Comparison of ENCODE assay signal across 2 mouse cellular contexts in the genomic region with DNA sequence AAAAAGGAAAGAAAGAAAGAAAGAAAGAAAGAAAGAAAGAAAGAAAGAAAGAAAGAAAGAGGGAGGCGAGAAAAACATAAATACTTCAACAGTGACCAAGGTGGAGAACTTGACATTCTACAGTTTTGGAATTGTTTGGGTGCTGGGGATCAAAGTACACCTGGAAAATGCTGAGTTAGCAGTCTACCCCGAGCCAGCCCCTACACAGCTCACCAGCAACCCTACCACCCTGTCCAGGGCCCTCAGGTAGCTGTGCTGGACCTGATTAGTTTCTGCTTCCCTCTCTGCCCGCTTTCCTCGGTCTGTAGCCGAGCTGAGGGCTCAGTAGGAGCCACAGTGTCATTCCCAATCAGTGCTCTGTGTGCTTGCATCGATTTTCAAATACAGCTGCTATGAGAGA.
TF ChIP-seq lines count a peak whose summit lies in the region.

No protein-coding gene starts in this region.

TF ChIP-seq in CH12.LX, 34 proteins besides CTCF, POLR2A, EP300 and RAD21:
- TF ChIP-seq ZC3H11A (IDR thresholded peaks at IDR 0.05; ENCODE audit: low read depth, low read length) (no peak), MAFK (IDR thresholded peaks at IDR 0.05; ENCODE audit: insufficient replicate concordance, low read length) (0 out of 2 replicates have a peak, but pooled peaks have one; percentile 48)
TF ChIP-seq in CH12.LX: peak in this region for 1.

TF ChIP-seq in MEL, 35 proteins besides CTCF, POLR2A, EP300 and RAD21:
- TF ChIP-seq MAFK (IDR thresholded peaks at IDR 0.05; ENCODE audit: borderline replicate concordance, low read depth, low read length) (0 out of 2 replicates have a peak, but pooled peaks have one; percentile 17), MXI1 (IDR thresholded peaks at IDR 0.05; ENCODE audit: low read depth, low read length) (no peak)
TF ChIP-seq in MEL: peak in this region for 1.
